Mouse (Mus musculus): ENCODE results near the gene BC003965. TPM values are rescaled to one million over a fixed set of nuclear protein-coding genes. Genes with fewer than 3 reads are reported as not detected.
"Not testable (repeated sequence)": the region's sequence is repeated elsewhere in the genome, so short reads cannot be mapped to it uniquely, and the experiment has no call there.

The BC003965 gene
- polyA plus RNA-seq, 1 experiment from 2014 or later = 47.8 TPM

- DNase-seq (ENCODE audit: low spot score) = peak; percentile 57
- peak; percentile 78 for ATAC-seq (replicated peaks; ENCODE audit: low FRiP score)
- peaks cover 55% of the 10 kb centered on the region for H3K4me1 ChIP-seq (replicated peaks; ENCODE audit: control insufficient read depth, insufficient read depth, low read length)
- 8% methylated on average over 14 of the region's 28 CpGs for WGBS
- H3K27me3 ChIP-seq (replicated peaks; ENCODE audit: control insufficient read depth, insufficient read depth, low read length); H3K36me3 ChIP-seq (ENCODE audit: control insufficient read depth, insufficient read depth, low read length); H3K9me3 ChIP-seq (ENCODE audit: control insufficient read depth, low read length): not testable (repeated sequence)
- H3K4me2 ChIP-seq = peak overlapping the region; percentile 88
- peak overlapping the region; percentile 98 for H3K27ac ChIP-seq (ENCODE audit: low read depth, low read length)
- H3K4me3 ChIP-seq (ENCODE audit: low read depth, low read length) = peak overlapping the region; percentile 72
- peak overlapping the region; percentile 89 for H3K9ac ChIP-seq (ENCODE audit: low read depth, low read length)
Observed at GRCm38 (mm10) chr17:25222504-25222940, 38.2 kb downstream of the BC003965 start.

- Histone ChIP-seq H3K9ac (ENCODE audit: low read depth, low read length) (peak overlapping the region; percentile 89), H3K4me1 (replicated peaks; ENCODE audit: control insufficient read depth, insufficient read depth, low read length) (peaks cover 56% of the 10 kb centered on the region), H3K27me3 (replicated peaks; ENCODE audit: control insufficient read depth, insufficient read depth, low read length) (no peaks in the 10 kb centered on the region), H3K4me2 (peak overlapping the region; percentile 88), H3K36me3 (ENCODE audit: control insufficient read depth, insufficient read depth, low read length) (peaks cover 8% of the 10 kb centered on the region; the same call in 1 of the 2 replicates), H3K4me3 (ENCODE audit: low read depth, low read length) (peak overlapping the region; percentile 72), H3K27ac (ENCODE audit: low read depth, low read length) (peak overlapping the region; percentile 98), H3K9me3 (ENCODE audit: control insufficient read depth, low read length) (no peaks in the 10 kb centered on the region)
- 18% methylated on average over 6 of the region's 6 CpGs for WGBS
- ATAC-seq (replicated peaks; ENCODE audit: low FRiP score) = peak; percentile 54
- DNase-seq (ENCODE audit: low spot score) = no peak
Observed at GRCm38 (mm10) chr17:25222951-25223601, 38.7 kb downstream of the BC003965 start.

- Histone ChIP-seq H3K9me3 (ENCODE audit: control insufficient read depth, low read length) (no peaks in the 10 kb centered on the region), H3K4me1 (replicated peaks; ENCODE audit: control insufficient read depth, insufficient read depth, low read length) (peaks cover 56% of the 10 kb centered on the region), H3K4me3 (ENCODE audit: low read depth, low read length) (peak overlapping the region; percentile 72), H3K9ac (ENCODE audit: low read depth, low read length) (peak overlapping the region; percentile 89), H3K36me3 (ENCODE audit: control insufficient read depth, insufficient read depth, low read length) (peaks cover 10% of the 10 kb centered on the region; the same call in 1 of the 2 replicates), H3K27ac (ENCODE audit: low read depth, low read length) (peak overlapping the region; percentile 98), H3K4me2 (peak overlapping the region; percentile 88), H3K27me3 (replicated peaks; ENCODE audit: control insufficient read depth, insufficient read depth, low read length) (no peaks in the 10 kb centered on the region)
- ATAC-seq (replicated peaks; ENCODE audit: low FRiP score) = no peak
- WGBS = 64% methylated on average over 7 of the region's 7 CpGs
- no peak for DNase-seq (ENCODE audit: low spot score)
Observed at GRCm38 (mm10) chr17:25224586-25225222, 40.4 kb downstream of the BC003965 start.

- Histone ChIP-seq H3K9ac (ENCODE audit: low read depth, low read length) (peak overlapping the region; percentile 58), H3K9me3 (ENCODE audit: control insufficient read depth, low read length) (no peaks in the 10 kb centered on the region), H3K4me2 (peak overlapping the region; percentile 88), H3K27ac (ENCODE audit: low read depth, low read length) (peak overlapping the region; percentile 64), H3K4me3 (ENCODE audit: low read depth, low read length) (peak overlapping the region; percentile 24), H3K36me3 (ENCODE audit: control insufficient read depth, insufficient read depth, low read length) (peaks cover 14% of the 10 kb centered on the region; the same call in 1 of the 2 replicates), H3K27me3 (replicated peaks; ENCODE audit: control insufficient read depth, insufficient read depth, low read length) (no peaks in the 10 kb centered on the region), H3K4me1 (replicated peaks; ENCODE audit: control insufficient read depth, insufficient read depth, low read length) (peaks cover 54% of the 10 kb centered on the region)
- peak; percentile 68 for ATAC-seq (replicated peaks; ENCODE audit: low FRiP score)
- WGBS = 41% methylated on average over 4 of the region's 4 CpGs
- peak; percentile 49 for DNase-seq (ENCODE audit: low spot score)
Observed at GRCm38 (mm10) chr17:25225659-25226058, 41.3 kb downstream of the BC003965 start.

- Histone ChIP-seq H3K4me2 (no peak overlapping the region), H3K9ac (ENCODE audit: low read depth, low read length) (no peak overlapping the region), H3K4me3 (ENCODE audit: low read depth, low read length) (no peak overlapping the region), H3K27ac (ENCODE audit: low read depth, low read length) (no peak overlapping the region), H3K4me1 (replicated peaks; ENCODE audit: control insufficient read depth, insufficient read depth, low read length) (peaks cover 44% of the 10 kb centered on the region), H3K9me3 (ENCODE audit: control insufficient read depth, low read length) (no peaks in the 10 kb centered on the region), H3K36me3 (ENCODE audit: control insufficient read depth, insufficient read depth, low read length) (peaks cover 22% of the 10 kb centered on the region; the same call in 1 of the 2 replicates), H3K27me3 (replicated peaks; ENCODE audit: control insufficient read depth, insufficient read depth, low read length) (no peaks in the 10 kb centered on the region)
- WGBS = 80% methylated on average over 5 of the region's 5 CpGs
- ATAC-seq (replicated peaks; ENCODE audit: low FRiP score) (no peak), DNase-seq (ENCODE audit: low spot score) (no peak)
Observed at GRCm38 (mm10) chr17:25227991-25228390, 43.6 kb downstream of the BC003965 start.

- H3K4me3 ChIP-seq (ENCODE audit: low read depth, low read length) = not testable (repeated sequence)
Observed at GRCm38 (mm10) chr17:25230014-25230655, 45.8 kb downstream of the BC003965 start.

GRCm38 (mm10) chr17:25230700-25231099 lies 46.3 kb downstream of the BC003965 start:
- ATAC-seq (replicated peaks; ENCODE audit: low FRiP score) (no peak), DNase-seq (ENCODE audit: low spot score) (no peak)
- no peak overlapping the region for H3K4me2 ChIP-seq
- no peak overlapping the region for H3K27ac ChIP-seq (ENCODE audit: low read depth, low read length)
- H3K4me3 ChIP-seq (ENCODE audit: low read depth, low read length) = no peak overlapping the region
- no peaks in the 10 kb centered on the region for H3K9me3 ChIP-seq (ENCODE audit: control insufficient read depth, low read length)
- H3K36me3 ChIP-seq (ENCODE audit: control insufficient read depth, insufficient read depth, low read length) = peaks cover 35% of the 10 kb centered on the region
- no peak overlapping the region for H3K9ac ChIP-seq (ENCODE audit: low read depth, low read length)
- H3K27me3 ChIP-seq (replicated peaks; ENCODE audit: control insufficient read depth, insufficient read depth, low read length) = no peaks in the 10 kb centered on the region
- 92% methylated on average over 3 of the region's 3 CpGs for WGBS
- peaks cover 19% of the 10 kb centered on the region for H3K4me1 ChIP-seq (replicated peaks; ENCODE audit: control insufficient read depth, insufficient read depth, low read length)

More at GRCm38 (mm10) chr17:25230014-25230655, 45.8 kb downstream of the BC003965 start:
- ATAC-seq (replicated peaks; ENCODE audit: low FRiP score); H3K9me3 ChIP-seq (ENCODE audit: control insufficient read depth, low read length); DNase-seq (ENCODE audit: low spot score); H3K4me2 ChIP-seq; H3K27ac ChIP-seq (ENCODE audit: low read depth, low read length); H3K27me3 ChIP-seq (replicated peaks; ENCODE audit: control insufficient read depth, insufficient read depth, low read length); H3K9ac ChIP-seq (ENCODE audit: low read depth, low read length): not testable (repeated sequence)
- WGBS = 80% methylated on average over 15 of the region's 17 CpGs
- H3K36me3 ChIP-seq (ENCODE audit: control insufficient read depth, insufficient read depth, low read length) = peaks cover 30% of the 10 kb centered on the region
- peaks cover 24% of the 10 kb centered on the region for H3K4me1 ChIP-seq (replicated peaks; ENCODE audit: control insufficient read depth, insufficient read depth, low read length)

GRCm38 (mm10) chr17:25231621-25232020 lies 47.3 kb downstream of the BC003965 start:
- 93% methylated on average over 5 of the region's 11 CpGs for WGBS
- not testable (repeated sequence) for H3K4me2 ChIP-seq; H3K27ac ChIP-seq (ENCODE audit: low read depth, low read length); H3K27me3 ChIP-seq (replicated peaks; ENCODE audit: control insufficient read depth, insufficient read depth, low read length); H3K9me3 ChIP-seq (ENCODE audit: control insufficient read depth, low read length); H3K9ac ChIP-seq (ENCODE audit: low read depth, low read length); DNase-seq (ENCODE audit: low spot score); ATAC-seq (replicated peaks; ENCODE audit: low FRiP score); H3K4me3 ChIP-seq (ENCODE audit: low read depth, low read length)
- Histone ChIP-seq H3K4me1 (replicated peaks; ENCODE audit: control insufficient read depth, insufficient read depth, low read length) (peaks cover 11% of the 10 kb centered on the region), H3K36me3 (ENCODE audit: control insufficient read depth, insufficient read depth, low read length) (peaks cover 33% of the 10 kb centered on the region)

All from liver, embryonic 11.5 days (tissue).